Mouse (Mus musculus) midbrain, embryonic 16.5 days (tissue): Measurements from ENCODE around the gene Ddrgk1. TPM values are rescaled to one million over a fixed set of nuclear protein-coding genes. Genes with fewer than 3 reads are reported as not detected.

Experiments
- ATAC-seq: fragments of 200-750 bp; cut with Nextera tagmentation; 2 replicates; pipeline ENCODE4 v1.8.0; 2017; ENCODE audit warnings: moderate TSS enrichment
- H3K27ac ChIP-seq: fragments of 300-500 bp; sonication (generic); 2 replicates; pipeline ENCODE4 v1.5.1; 2014; ENCODE audit warnings: mild to moderate bottlenecking, low read length, mixed read lengths
- H3K27me3 ChIP-seq: fragments of 300-500 bp; sonication (generic); 2 replicates; pipeline ENCODE4 v1.6.1; 2014; ENCODE audit warnings: low read depth, low read length, mixed read lengths; ENCODE audit not compliant: control insufficient read depth, insufficient read depth
- H3K36me3 ChIP-seq: fragments of 300-500 bp; sonication (generic); 2 replicates; pipeline ENCODE4 v1.6.1; 2014; ENCODE audit warnings: mild to moderate bottlenecking, low read length, moderate library complexity, mixed read lengths; ENCODE audit not compliant: control insufficient read depth, insufficient read depth
- H3K4me1 ChIP-seq: fragments of 300-500 bp; sonication (generic); 2 replicates; pipeline ENCODE4 v1.6.1; 2014; ENCODE audit warnings: mild to moderate bottlenecking, low read length, mixed read lengths; ENCODE audit not compliant: control insufficient read depth, insufficient read depth
- H3K4me2 ChIP-seq: fragments of 300-500 bp; sonication (generic); 2 replicates; pipeline ENCODE4 v1.6.1; 2014; ENCODE audit warnings: mild to moderate bottlenecking, low read length, mixed read lengths
- H3K4me3 ChIP-seq: fragments of 300-500 bp; sonication (generic); 2 replicates; pipeline ENCODE4 v1.5.1; 2014; ENCODE audit warnings: low read depth, mild to moderate bottlenecking, low read length, moderate library complexity, mixed read lengths
- H3K9ac ChIP-seq: fragments of 300-500 bp; sonication (generic); 2 replicates; pipeline ENCODE4 v1.6.1; 2014; ENCODE audit warnings: low read depth, low read length, mixed read lengths
- H3K9me3 ChIP-seq: fragments of 300-500 bp; sonication (generic); replicated peaks from 2 replicates; pipeline ENCODE4 v1.6.1; 2014; ENCODE audit warnings: mild to moderate bottlenecking, low read length, mixed read lengths; ENCODE audit not compliant: control insufficient read depth, poor library complexity, severe bottlenecking
- WGBS: fragments of 180-500 bp; shearing (Covaris S2); extraction: QIAGEN DNeasy Blood & Tissue Kit; methylation state at CpG from one replicate; pipeline ENCODE4 v1.1.7; 2014; 5-methylcytosine and 5-hydroxymethylcytosine counted together
- polyA plus RNA-seq: library from polyadenylated mRNA; unstranded; fragments of >200 nt; fragmentation: Nextera tagmentation; extraction: Ambion mirVana; gene quantifications from 2 replicates; pipeline ENCODE4 v1.2.1, GENCODE M21; 2015

Gene Ddrgk1
- polyA plus RNA-seq, 1 experiment from 2014 or later = 77.1 TPM

GRCm38 (mm10) chr2:130642197-130642660 lies 22.2 kb downstream of the Ddrgk1 start:
- H3K9ac ChIP-seq = peak overlapping the region; percentile 87
- no peaks in the 10 kb centered on the region for H3K9me3 ChIP-seq
- H3K36me3 ChIP-seq = no peaks in the 10 kb centered on the region
- H3K27me3 ChIP-seq = peaks cover 12% of the 10 kb centered on the region
- peak overlapping the region; percentile 82 for H3K4me3 ChIP-seq
- WGBS = 1% methylated on average over 18 of the region's 27 CpGs
- peak overlapping the region; percentile 75 for H3K27ac ChIP-seq
- peaks cover 12% of the 10 kb centered on the region; the same call in 1 of the 2 replicates for H3K4me1 ChIP-seq
- H3K4me2 ChIP-seq = peak overlapping the region; percentile 79
- ATAC-seq = peak; percentile 87

- 76% methylated on average over 6 of the region's 6 CpGs for WGBS
- H3K27me3 ChIP-seq = peaks cover 19% of the 10 kb centered on the region
Observed at GRCm38 (mm10) chr2:130641351-130642025, 23.0 kb downstream of the Ddrgk1 start.

GRCm38 (mm10) chr2:130639276-130639675 lies 25.2 kb downstream of the Ddrgk1 start:
- no peak for ATAC-seq
- WGBS = 82% methylated on average over 6 of the region's 6 CpGs
- Histone ChIP-seq H3K27me3 (peaks cover 37% of the 10 kb centered on the region), H3K4me1 (peaks cover 20% of the 10 kb centered on the region; the same call in 1 of the 2 replicates), H3K27ac (no peak overlapping the region), H3K4me3 (no peak overlapping the region), H3K9ac (no peak overlapping the region), H3K9me3 (no peaks in the 10 kb centered on the region), H3K4me2 (no peak overlapping the region), H3K36me3 (peaks cover 14% of the 10 kb centered on the region)

More at GRCm38 (mm10) chr2:130641351-130642025, 23.0 kb downstream of the Ddrgk1 start:
- peak overlapping the region; percentile 82 for H3K4me3 ChIP-seq
- ATAC-seq = no peak
- H3K36me3 ChIP-seq = peaks cover 2% of the 10 kb centered on the region; the same call in 1 of the 2 replicates
- H3K9ac ChIP-seq = peak overlapping the region; percentile 87
- no peaks in the 10 kb centered on the region for H3K9me3 ChIP-seq
- peaks cover 12% of the 10 kb centered on the region; the same call in 1 of the 2 replicates for H3K4me1 ChIP-seq
- no peak overlapping the region for H3K27ac ChIP-seq
- H3K4me2 ChIP-seq = peak overlapping the region; percentile 79

GRCm38 (mm10) chr2:130638101-130638611 lies 26.3 kb downstream of the Ddrgk1 start:
- no peak overlapping the region for H3K4me2 ChIP-seq
- H3K4me1 ChIP-seq = peaks cover 19% of the 10 kb centered on the region; the same call in 1 of the 2 replicates
- no peaks in the 10 kb centered on the region for H3K9me3 ChIP-seq
- no peak overlapping the region for H3K4me3 ChIP-seq
- no peak for ATAC-seq
- peaks cover 14% of the 10 kb centered on the region for H3K36me3 ChIP-seq
- H3K27me3 ChIP-seq = peaks cover 37% of the 10 kb centered on the region
- no peak overlapping the region for H3K9ac ChIP-seq
- WGBS = 36% methylated on average over 16 of the region's 16 CpGs
- H3K27ac ChIP-seq = no peak overlapping the region

- H3K4me3 ChIP-seq = no peak overlapping the region
- ATAC-seq = no peak
- H3K36me3 ChIP-seq = peaks cover 14% of the 10 kb centered on the region
- H3K4me2 ChIP-seq = no peak overlapping the region
- H3K27me3 ChIP-seq = peaks cover 37% of the 10 kb centered on the region
- H3K4me1 ChIP-seq = peaks cover 8% of the 10 kb centered on the region; the same call in 1 of the 2 replicates
- 0 out of 2 replicates have a peak overlapping the region, but pooled peaks have one; percentile 14 for H3K9ac ChIP-seq
- no peak overlapping the region for H3K27ac ChIP-seq
- WGBS = 19% methylated on average over 21 of the region's 21 CpGs
- no peaks in the 10 kb centered on the region for H3K9me3 ChIP-seq
Observed at GRCm38 (mm10) chr2:130635847-130636246, 28.6 kb downstream of the Ddrgk1 start.

- peaks cover 8% of the 10 kb centered on the region; the same call in 1 of the 2 replicates for H3K4me1 ChIP-seq
- no peak overlapping the region for H3K27ac ChIP-seq
- H3K9me3 ChIP-seq = no peaks in the 10 kb centered on the region
- peaks cover 14% of the 10 kb centered on the region for H3K36me3 ChIP-seq
- H3K4me2 ChIP-seq = peak overlapping the region; percentile 29
- peaks cover 37% of the 10 kb centered on the region for H3K27me3 ChIP-seq
- H3K4me3 ChIP-seq = 0 out of 2 replicates have a peak overlapping the region, but pooled peaks have one; percentile 16
- H3K9ac ChIP-seq = peak overlapping the region; percentile 44; the same call in 1 of the 2 replicates
- no peak for ATAC-seq
- WGBS = 7% methylated on average over 38 of the region's 38 CpGs
Observed at GRCm38 (mm10) chr2:130634739-130635411, 29.6 kb downstream of the Ddrgk1 start.

GRCm38 (mm10) chr2:130634006-130634738 lies 30.3 kb downstream of the Ddrgk1 start:
- Histone ChIP-seq H3K36me3 (peaks cover 14% of the 10 kb centered on the region), H3K9me3 (no peaks in the 10 kb centered on the region), H3K4me3 (no peak overlapping the region), H3K9ac (no peak overlapping the region), H3K4me2 (peak overlapping the region; percentile 29; the same call in 1 of the 2 replicates), H3K4me1 (peaks cover 9% of the 10 kb centered on the region), H3K27ac (no peak overlapping the region), H3K27me3 (peaks cover 36% of the 10 kb centered on the region)
- 10% methylated on average over 13 of the region's 14 CpGs for WGBS
- ATAC-seq = peak; percentile 10; the same call in 1 of the 2 replicates

GRCm38 (mm10) chr2:130632887-130633675 lies 31.4 kb downstream of the Ddrgk1 start:
- Histone ChIP-seq H3K27me3 (peaks cover 33% of the 10 kb centered on the region), H3K36me3 (peaks cover 14% of the 10 kb centered on the region), H3K4me2 (no peak overlapping the region), H3K9me3 (no peaks in the 10 kb centered on the region), H3K4me1 (peaks cover 20% of the 10 kb centered on the region), H3K9ac (no peak overlapping the region), H3K4me3 (no peak overlapping the region), H3K27ac (no peak overlapping the region)
- WGBS = 32% methylated on average over 5 of the region's 5 CpGs
- no peak for ATAC-seq
